ENCODE assay signal across 8 mouse cellular contexts in genomic region chr1:191718522-191719281, GRCm38 (mm10). TPM values are rescaled to one million over a fixed set of nuclear protein-coding genes. Genes with fewer than 3 reads are reported as not detected.
DNase-seq lines count a peak whose midpoint lies in the region; ATAC-seq and TF ChIP-seq lines count a peak whose summit lies in the region.

No protein-coding gene starts in this region.

- TF ChIP-seq CTCF in C2C12 (IDR thresholded peaks at IDR 0.05; ENCODE audit: control insufficient read depth, insufficient read depth, insufficient read length), result no peak

- DNase-seq in adipocyte (ENCODE audit: low spot score), result peak; percentile 17
- DNase-seq in embryo, embryonic 11.5 days (ENCODE audit: low read depth, low spot score), result peak; percentile 31
- peak; percentile 64 for DNase-seq in thymus, postnatal 14 days

- peak overlapping the region; percentile 96 for H3K27ac ChIP-seq in heart, embryonic 12.5 days (ENCODE audit: poor library complexity, severe bottlenecking)
- H3K27ac ChIP-seq in kidney, embryonic 16.5 days (ENCODE audit: low read length), result peak overlapping the region; percentile 90
- H3K27ac ChIP-seq in liver, embryonic 16.5 days (ENCODE audit: low read length), result peak overlapping the region; percentile 79
- H3K27ac ChIP-seq in neural tube, embryonic 13.5 days (replicated peaks), result peak overlapping the region; percentile 96

- peak overlapping the region; percentile 96 for H3K9ac ChIP-seq in heart, embryonic 12.5 days
- peak overlapping the region; percentile 95 for H3K9ac ChIP-seq in kidney, embryonic 16.5 days (replicated peaks; ENCODE audit: low read length)
- H3K9ac ChIP-seq in liver, embryonic 16.5 days (ENCODE audit: low read depth, low read length), result peak overlapping the region; percentile 67
- peak overlapping the region; percentile 99 for H3K9ac ChIP-seq in neural tube, embryonic 13.5 days

- H3K4me3 ChIP-seq in C2C12 (ENCODE audit: insufficient read depth, poor library complexity, severe bottlenecking), result peak overlapping the region; percentile 78
- H3K4me3 ChIP-seq in heart, embryonic 12.5 days, result peak overlapping the region; percentile 85
- H3K4me3 ChIP-seq in kidney, embryonic 16.5 days (ENCODE audit: low read length), result peak overlapping the region; percentile 82
- peak overlapping the region; percentile 68 for H3K4me3 ChIP-seq in liver, embryonic 16.5 days (ENCODE audit: low read depth, low read length)
- H3K4me3 ChIP-seq in neural tube, embryonic 13.5 days, result peak overlapping the region; percentile 91

- peak; percentile 49 for ATAC-seq in heart, embryonic 12.5 days (ENCODE audit: insufficient number of reproducible peaks, low FRiP score)
- ATAC-seq in kidney, embryonic 16.5 days (ENCODE audit: low FRiP score, low TSS enrichment), result peak; percentile 62
- peak; percentile 12 for ATAC-seq in liver, embryonic 16.5 days (ENCODE audit: low read depth)
- ATAC-seq in neural tube, embryonic 13.5 days (ENCODE audit: low read depth), result peak; percentile 57

- H3K4me1 ChIP-seq in heart, embryonic 12.5 days (replicated peaks), result peaks cover 30% of the 10 kb centered on the region
- H3K4me1 ChIP-seq in kidney, embryonic 16.5 days (ENCODE audit: insufficient read depth, low read length), result peaks cover 22% of the 10 kb centered on the region
- H3K4me1 ChIP-seq in liver, embryonic 16.5 days (ENCODE audit: control insufficient read depth, low read depth, low read length), result peaks cover 2% of the 10 kb centered on the region
- H3K4me1 ChIP-seq in neural tube, embryonic 13.5 days (replicated peaks), result peaks cover 46% of the 10 kb centered on the region

- H3K79me3 ChIP-seq in C2C12 (ENCODE audit: low read depth), result peaks cover 26% of the 10 kb centered on the region

- H3K36me3 ChIP-seq in C2C12 (ENCODE audit: control insufficient read depth, insufficient read depth), result peaks cover 29% of the 10 kb centered on the region
- H3K36me3 ChIP-seq in heart, embryonic 12.5 days, result peaks cover 18% of the 10 kb centered on the region
- H3K36me3 ChIP-seq in kidney, embryonic 16.5 days (ENCODE audit: insufficient read depth, low read length), result 0 out of 2 replicates have a peak, but pooled peaks cover 4% of the 10 kb centered on the region
- H3K36me3 ChIP-seq in liver, embryonic 16.5 days (ENCODE audit: control insufficient read depth, insufficient read depth), result no peaks in the 10 kb centered on the region
- H3K36me3 ChIP-seq in neural tube, embryonic 13.5 days, result peaks cover 11% of the 10 kb centered on the region

- WGBS in heart, embryonic 12.5 days, result under 1% methylated on average over 84 of the region's 84 CpGs
- under 1% methylated on average over 69 of the region's 84 CpGs for WGBS in kidney, embryonic 16.5 days
- under 1% methylated on average over 65 of the region's 84 CpGs for WGBS in liver, embryonic 16.5 days (ENCODE audit: insufficient replicate concordance)
- WGBS in neural tube, embryonic 13.5 days, result 0% methylated on average over 84 of the region's 84 CpGs

- no peaks in the 10 kb centered on the region for H3K9me3 ChIP-seq in heart, embryonic 12.5 days (replicated peaks)
- no peaks in the 10 kb centered on the region for H3K9me3 ChIP-seq in kidney, embryonic 16.5 days (ENCODE audit: low read length)
- H3K9me3 ChIP-seq in liver, embryonic 16.5 days (replicated peaks; ENCODE audit: control insufficient read depth, low read length), result no peaks in the 10 kb centered on the region
- H3K9me3 ChIP-seq in neural tube, embryonic 13.5 days, result no peaks in the 10 kb centered on the region

- no peaks in the 10 kb centered on the region for H3K27me3 ChIP-seq in C2C12 (ENCODE audit: control insufficient read depth, insufficient read depth, insufficient read length)
- no peaks in the 10 kb centered on the region for H3K27me3 ChIP-seq in heart, embryonic 12.5 days (replicated peaks)
- H3K27me3 ChIP-seq in kidney, embryonic 16.5 days (ENCODE audit: insufficient read depth, low read length), result no peaks in the 10 kb centered on the region
- peaks cover 31% of the 10 kb centered on the region for H3K27me3 ChIP-seq in liver, embryonic 16.5 days (ENCODE audit: control insufficient read depth, insufficient read depth, low read depth, low read length)
- H3K27me3 ChIP-seq in neural tube, embryonic 13.5 days, result no peaks in the 10 kb centered on the region

- H3K4me2 ChIP-seq in heart, embryonic 12.5 days, result peak overlapping the region; percentile 74
- peak overlapping the region; percentile 77 for H3K4me2 ChIP-seq in kidney, embryonic 16.5 days (replicated peaks; ENCODE audit: low read depth, low read length)
- peak overlapping the region; percentile 56 for H3K4me2 ChIP-seq in liver, embryonic 16.5 days (ENCODE audit: low read depth, low read length)
- H3K4me2 ChIP-seq in neural tube, embryonic 13.5 days, result peak overlapping the region; percentile 67

- peak overlapping the region; percentile 99 for H3ac ChIP-seq in C2C12 (ENCODE audit: control insufficient read depth, insufficient read length, low read depth)

- peaks cover 50% of the 10 kb centered on the region for H3K79me2 ChIP-seq in C2C12 (ENCODE audit: control insufficient read depth, insufficient read depth)

TF ChIP-seq in C2C12, 6 proteins besides CTCF, POLR2A, EP300 and RAD21:
- TF ChIP-seq USF1 (IDR thresholded peaks at IDR 0.05; ENCODE audit: low read depth) (no peak), MYOD1 (IDR thresholded peaks at IDR 0.05; ENCODE audit: control insufficient read depth, insufficient read length, low read depth) (no peak), MAX (IDR thresholded peaks at IDR 0.05) (no peak), FOSL1 (IDR thresholded peaks at IDR 0.05; ENCODE audit: insufficient read depth, low read length, poor library complexity, severe bottlenecking) (no peak), CEBPB (IDR thresholded peaks at IDR 0.05; ENCODE audit: low read depth) (no peak), MYOG (IDR thresholded peaks at IDR 0.05; ENCODE audit: control insufficient read depth, extremely low read depth, insufficient read length) (no peak)
TF ChIP-seq in C2C12: peak in this region for 0.

RNA-seq across cellular contexts. Expression of gene Lpgat1, which starts 1.1 kb away (rescaled TPM):
- 16.5 TPM for polyA plus RNA-seq in C2C12 (2012; fragmentation: generic; extraction: Trizol)
- 64.8 and 67.4 TPM in 2 replicates for polyA plus RNA-seq in heart, embryonic 12.5 days (2016; fragmentation: Nextera tagmentation; extraction: Ambion mirVana)
- 13.6 and 14.7 TPM in 2 replicates for polyA plus RNA-seq in kidney, embryonic 16.5 days (2015; fragmentation: Nextera tagmentation; extraction: Ambion mirVana)
- 4.5 and 5.3 TPM in 2 replicates for polyA plus RNA-seq in liver, embryonic 16.5 days (2015; fragmentation: Nextera tagmentation; extraction: Ambion mirVana)
- 29.9 and 35.4 TPM in 2 replicates for polyA plus RNA-seq in neural tube, embryonic 13.5 days (2015; fragmentation: Nextera tagmentation; extraction: Ambion mirVana)

Comparison
In these comparisons a context has a peak if more than half of its experiments do, and no peak if none do; other contexts are left out.
1. Peak in every context shown above with its lines: DNase-seq, ATAC-seq, H3K4me3 ChIP-seq and H3K27ac ChIP-seq.
2. ATAC-seq: peak in every context shown above with its lines; median percentile 62 in kidney, embryonic 16.5 days; 57 in neural tube, embryonic 13.5 days; 49 in heart, embryonic 12.5 days; 12 in liver, embryonic 16.5 days.